Mouse (Mus musculus) liver, embryonic 11.5 days (tissue): ENCODE results near the gene Ankrd39. TPM values are rescaled to one million over a fixed set of nuclear protein-coding genes. Genes with fewer than 3 reads are reported as not detected.

Experiments used
- ATAC-seq: fragments of 200-750 bp; cut with Nextera tagmentation; replicated peaks from 2 replicates; pipeline ENCODE4 v1.8.0; 2017; ENCODE audit warnings: moderate number of reproducible peaks, mild to moderate bottlenecking, moderate TSS enrichment, moderate library complexity; ENCODE audit not compliant: low FRiP score
- DNase-seq: peaks from one replicate; pipeline ENCODE4 v3.0.0-alpha.2; 2017; ENCODE audit warnings: low spot score
- H3K27ac ChIP-seq: fragments of 300-500 bp; sonication (generic); 2 replicates; pipeline ENCODE4 v1.5.1; 2014; ENCODE audit warnings: mild to moderate bottlenecking, low read depth, low read length, control low read depth
- H3K27me3 ChIP-seq: fragments of 300-500 bp; sonication (generic); replicated peaks from 2 replicates; pipeline ENCODE4 v1.6.1; 2014; ENCODE audit warnings: low read length, mixed read lengths; ENCODE audit not compliant: control insufficient read depth, insufficient read depth
- H3K36me3 ChIP-seq: fragments of 300-500 bp; sonication (generic); 2 replicates; pipeline ENCODE4 v1.6.1; 2014; ENCODE audit warnings: mild to moderate bottlenecking, low read length, moderate library complexity, mixed read lengths; ENCODE audit not compliant: control insufficient read depth, insufficient read depth
- H3K4me1 ChIP-seq: fragments of 300-500 bp; sonication (generic); replicated peaks from 2 replicates; pipeline ENCODE4 v1.6.1; 2014; ENCODE audit warnings: low read length, mixed read lengths; ENCODE audit not compliant: control insufficient read depth, insufficient read depth
- H3K4me2 ChIP-seq: fragments of 300-500 bp; sonication (generic); 2 replicates; pipeline ENCODE4 v1.6.1; 2014; ENCODE audit warnings: mild to moderate bottlenecking, control low read depth, moderate library complexity
- H3K4me3 ChIP-seq: fragments of 300-500 bp; sonication (generic); 2 replicates; pipeline ENCODE4 v1.5.1; 2014; ENCODE audit warnings: low read depth, low read length, control low read depth
- H3K9ac ChIP-seq: fragments of 300-500 bp; sonication (generic); 2 replicates; pipeline ENCODE4 v1.6.1; 2014; ENCODE audit warnings: low read depth, low read length, control low read depth
- H3K9me3 ChIP-seq: fragments of 300-500 bp; sonication (generic); 2 replicates; pipeline ENCODE4 v1.6.1; 2016; ENCODE audit warnings: low read length, inconsistent platforms, mixed read lengths; ENCODE audit not compliant: control insufficient read depth
- WGBS: fragments of 180-500 bp; shearing (Covaris S2); extraction: QIAGEN DNeasy Blood & Tissue Kit; methylation state at CpG from one replicate; pipeline ENCODE4 v1.1.7; 2014; 5-methylcytosine and 5-hydroxymethylcytosine counted together
- microRNA-seq: library from miRNA; unstranded; fragments of <30 nt; microRNA quantifications from one replicate; pipeline ENCODE4, GENCODE M21; 2017; ENCODE audit warnings: borderline number of aligned reads
- polyA plus RNA-seq: library from polyadenylated mRNA; unstranded; fragments of >200 nt; fragmentation: Nextera tagmentation; extraction: Ambion mirVana; gene quantifications from 2 replicates; pipeline ENCODE4 v1.2.1, GENCODE M21; 2014

Ankrd39 gene
- polyA plus RNA-seq, 1 experiment from 2014 or later = 22.1 TPM

- no peak overlapping the region for H3K4me2 ChIP-seq
- no peaks in the 10 kb centered on the region for H3K9me3 ChIP-seq
- H3K9ac ChIP-seq = no peak overlapping the region
- no peaks in the 10 kb centered on the region for H3K27me3 ChIP-seq
- ATAC-seq (no peak), DNase-seq (no peak)
- no peak overlapping the region for H3K4me3 ChIP-seq
- no peaks in the 10 kb centered on the region for H3K4me1 ChIP-seq
- no peak overlapping the region for H3K27ac ChIP-seq
- 80% methylated on average over 6 of the region's 6 CpGs for WGBS
- H3K36me3 ChIP-seq = no peaks in the 10 kb centered on the region
Observed at GRCm38 (mm10) chr1:36489661-36490060, 57.6 kb downstream of the Ankrd39 start.

Small RNA genes lying within 50 kb of the gene (microRNA-seq; reads per million reads assigned to microRNA genes)
- gene Gm47280 = not detected

Other genes starting within 250 kb of the Ankrd39 start
- 2.4 and 3.9 TPM in 2 replicates for gene Arid5a, start 239.7 kb downstream of the Ankrd39 start, polyA plus RNA-seq
- gene Kansl3, start 178.3 kb downstream of the Ankrd39 start, polyA plus RNA-seq = 27.9 and 29.2 TPM in 2 replicates
- gene Fer1l5, start 175.2 kb downstream of the Ankrd39 start, polyA plus RNA-seq = 0.51 and 0.71 TPM in 2 replicates
- gene Lman2l, start 102.2 kb downstream of the Ankrd39 start, polyA plus RNA-seq = 18.1 and 18.7 TPM in 2 replicates
- gene Cnnm4, start 75.8 kb downstream of the Ankrd39 start, polyA plus RNA-seq = 5.9 and 6.4 TPM in 2 replicates
- gene Cnnm3, start 35.6 kb downstream of the Ankrd39 start, polyA plus RNA-seq = 3.3 and 3.8 TPM in 2 replicates
- 11.0 and 13.4 TPM in 2 replicates for gene Ankrd23, start 10.6 kb downstream of the Ankrd39 start, polyA plus RNA-seq
- not detected in 2 replicates for gene Gm42417, start 8.0 kb downstream of the Ankrd39 start, polyA plus RNA-seq
- gene Sema4c, start 10.9 kb upstream of the Ankrd39 start, polyA plus RNA-seq = 0.77 and 0.78 TPM in 2 replicates
- 0.22 and 0.30 TPM in 2 replicates for gene Fam178b, start 135.7 kb upstream of the Ankrd39 start, polyA plus RNA-seq
- 752 and 790 TPM in 2 replicates for gene Cox5b, start 144.0 kb upstream of the Ankrd39 start, polyA plus RNA-seq
- gene 4933424G06Rik, start 162.7 kb upstream of the Ankrd39 start, polyA plus RNA-seq = not detected in 2 replicates
- gene Actr1b, start 167.0 kb upstream of the Ankrd39 start, polyA plus RNA-seq = 74.1 and 81.0 TPM in 2 replicates
- gene Zap70, start 214.4 kb upstream of the Ankrd39 start, polyA plus RNA-seq = 0.16 and 0.19 TPM in 2 replicates